Mouse (Mus musculus): ENCODE results near the gene Ctcf.
A peak's percentile ranks its signal among the peaks of the same experiment; 100 is the strongest.

The Ctcf gene

DNA sequence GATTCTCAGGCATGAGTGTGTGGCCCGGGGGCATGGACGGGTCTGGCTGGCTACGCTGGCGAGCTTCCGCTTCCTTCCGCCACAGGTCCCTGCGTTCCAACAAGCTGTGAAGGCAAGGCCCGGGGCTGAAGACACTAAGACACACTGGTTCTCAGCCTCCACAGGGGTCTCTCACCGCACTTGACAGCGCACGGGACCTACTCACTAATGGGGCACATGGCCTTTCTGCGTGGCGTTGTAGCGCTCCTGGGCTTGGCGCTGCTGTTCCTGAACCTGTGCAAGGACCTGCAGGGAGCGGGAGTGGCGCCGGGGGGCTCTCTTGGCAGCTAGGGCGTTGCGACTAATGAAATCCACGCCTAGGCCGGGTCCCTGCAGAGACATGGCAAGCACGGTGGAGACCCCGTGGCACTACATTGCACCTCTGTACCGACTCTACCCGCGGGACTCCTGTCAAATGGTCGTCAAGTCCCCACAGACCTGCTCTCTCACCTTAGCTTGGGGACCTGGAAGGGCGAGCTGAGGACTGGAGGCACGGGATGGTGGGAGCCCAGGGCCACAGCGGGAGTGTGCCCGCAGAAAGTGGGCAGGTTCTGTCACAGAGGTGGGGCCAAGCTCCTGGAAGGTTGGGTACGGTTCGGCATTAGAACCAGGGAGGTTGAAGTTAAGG lies 67.9 kb downstream of the Ctcf start:
- DNase-seq: no peak

- no peak for DNase-seq
These were observed 68.6 kb downstream of the Ctcf start for GRCm38 (mm10) chr8:105704955-105705354.

GRCm38 (mm10) chr8:105706426-105706825 lies 70.1 kb downstream of the Ctcf start:
- no peak for DNase-seq

- peak; percentile 84 for DNase-seq
These were observed 71.4 kb downstream of the Ctcf start, which contains the start of the genes 4933405L10Rik and Enkd1 for GRCm38 (mm10) chr8:105707498-105708403. 4933405L10Rik (plus strand) TSS chr8:105707655. Enkd1 (minus strand) TSS chr8:105708210.

GRCm38 (mm10) chr8:105708675-105709074 lies 72.3 kb downstream of the Ctcf start:
- DNase-seq: no peak

DNA sequence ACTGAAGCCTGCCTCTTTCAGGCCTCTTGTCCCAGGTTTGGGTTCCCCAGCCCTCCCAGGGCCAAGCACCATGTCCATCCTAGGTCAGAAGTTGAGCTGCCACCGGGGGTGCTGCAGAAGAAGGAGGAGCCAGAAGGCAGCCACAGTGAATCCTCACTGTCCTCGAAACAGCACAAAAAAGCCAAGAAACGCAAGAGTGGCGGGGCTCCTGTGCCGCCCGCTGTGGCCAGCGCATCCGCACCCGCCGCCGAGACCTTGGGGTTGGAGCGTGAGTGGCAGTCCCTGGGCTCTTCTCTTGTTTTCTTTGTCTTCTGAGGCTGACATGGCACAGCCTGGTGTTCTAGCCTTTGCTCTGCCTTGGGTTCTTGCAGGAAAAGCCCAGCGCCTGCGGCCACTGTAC lies 72.9 kb downstream of the Ctcf start:
- DNase-seq: no peak

- no peak for DNase-seq
These were observed 75.9 kb downstream of the Ctcf start for GRCm38 (mm10) chr8:105712286-105712685.

DNA sequence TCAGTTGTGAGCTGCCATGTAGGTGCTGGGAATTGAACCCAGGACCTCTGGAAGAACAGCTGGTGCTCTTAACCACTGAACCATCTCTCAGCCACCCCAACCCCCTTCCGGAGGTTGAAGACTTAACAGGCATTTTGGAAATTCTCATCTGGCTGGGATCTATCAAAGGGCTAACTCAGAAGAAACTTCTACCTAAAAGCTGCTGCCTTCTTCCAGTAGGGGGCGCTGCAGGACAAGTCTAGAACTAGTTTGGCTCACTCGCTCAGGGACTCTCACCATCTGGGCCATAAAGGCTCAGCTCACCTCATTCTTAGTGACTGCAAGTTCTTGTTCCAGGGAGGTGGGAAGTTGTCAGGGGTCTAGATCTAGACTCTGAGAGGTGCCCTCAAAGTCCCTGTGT lies 77.8 kb downstream of the Ctcf start:
- peak; percentile 73 for DNase-seq

DNA sequence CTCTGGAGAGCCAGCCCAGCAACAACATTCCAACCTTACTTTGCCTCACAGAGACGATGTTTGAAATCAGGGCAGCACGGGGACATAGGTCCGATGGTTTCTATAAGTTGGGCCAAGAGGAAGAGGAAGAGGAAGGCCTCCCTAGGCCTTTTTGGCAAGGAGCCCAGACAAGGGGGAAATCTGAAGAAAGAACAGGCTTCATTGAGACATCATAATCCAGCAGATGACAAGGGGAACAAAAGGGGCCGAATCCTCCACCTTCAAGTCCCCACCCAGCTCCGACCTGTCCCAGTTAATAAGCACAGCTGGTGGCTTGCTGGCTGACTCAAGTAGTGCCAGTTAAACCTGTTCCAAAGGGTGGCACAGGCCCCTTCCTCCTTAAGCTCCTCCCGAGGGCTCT lies 78.7 kb downstream of the Ctcf start:
- DNase-seq: no peak

GRCm38 (mm10) chr8:105716302-105716945 lies 80.1 kb downstream of the Ctcf start:
- DNase-seq: no peak

GRCm38 (mm10) chr8:105719637-105720036 lies 83.3 kb downstream of the Ctcf start:
- no peak for DNase-seq

- DNase-seq: no peak
These were observed 86.5 kb downstream of the Ctcf start for GRCm38 (mm10) chr8:105722861-105723260.

DNA sequence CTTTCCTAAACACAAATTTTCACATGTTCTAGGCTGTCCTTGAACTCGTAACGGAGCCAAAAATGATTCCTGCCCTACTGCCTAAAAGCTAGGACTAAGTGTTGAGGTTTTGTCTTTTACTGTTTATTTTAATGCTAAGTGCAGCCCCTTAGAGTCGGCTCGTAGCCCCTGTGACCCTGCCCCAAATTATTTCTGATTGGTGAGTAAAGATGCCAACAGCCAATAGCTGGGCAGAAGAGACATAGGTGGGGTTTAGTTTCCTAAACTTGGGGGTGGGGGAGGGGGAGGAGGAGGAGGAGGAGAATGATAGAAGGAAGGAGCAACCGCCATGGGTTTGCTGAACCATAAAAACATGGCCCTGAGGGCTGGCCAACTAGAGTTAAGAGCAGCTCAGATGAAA lies 89.4 kb downstream of the Ctcf start:
- no peak for DNase-seq

GRCm38 (mm10) chr8:105727397-105728124 lies 91.2 kb downstream of the Ctcf start:
- no peak for DNase-seq

DNA sequence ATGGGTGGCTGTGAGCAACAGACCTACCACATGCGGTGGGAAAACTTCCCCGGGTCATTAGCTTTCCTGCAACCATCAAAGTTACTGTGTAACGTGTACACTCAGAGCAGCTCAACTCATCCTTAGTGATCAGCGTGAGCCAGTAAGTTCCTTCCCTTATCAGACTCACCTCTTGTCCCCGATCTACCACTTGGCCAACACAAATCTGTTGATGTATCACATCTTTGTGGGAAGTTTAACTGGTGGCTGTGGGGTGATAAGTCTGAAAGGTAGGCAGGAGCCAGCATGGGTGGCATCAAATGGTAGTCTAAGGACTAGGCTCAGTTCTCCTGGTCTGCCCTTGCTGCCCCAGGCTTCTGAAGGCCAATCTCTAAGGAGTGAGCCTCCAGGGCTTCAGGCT lies 95.8 kb downstream of the Ctcf start:
- no peak for DNase-seq

All from right cerebral cortex, postnatal 25 days (tissue).